In genomic region chr14:79097181-79097580, GRCm38 (mm10) we compare ENCODE assay signal across 15 mouse cellular contexts.
A peak's percentile ranks its signal among the peaks of the same experiment; 100 is the strongest.
DNase-seq lines count a peak whose midpoint lies in the region.
"Had no signal": no experiment of that assay in that cellular context is flagged by ENCODE, and none has a peak within 500 bp of the region (broad histone marks: within the 10 kb centered on the region; RNA-seq: fewer than 3 reads in every experiment).

No protein-coding gene starts in this region.

- peak; percentile 24 to 34 for DNase-seq in frontal cortex, postnatal 36 days (ENCODE audit: low spot score in 2 of 2)
- no peak for DNase-seq in frontal cortex, postnatal 25 days (ENCODE audit: low spot score in 2 of 2)
- DNase-seq in left cerebral cortex, adult 11 months (ENCODE audit: low spot score) = peak; percentile 18
- DNase-seq in left cerebral cortex, postnatal 10 days (ENCODE audit: extremely low spot score in 1 of 2, low spot score in 2 of 2) = no peak
- peak; percentile 66 for DNase-seq in right cerebral cortex, adult 18-20 months
- DNase-seq in right cerebral cortex, postnatal 4 days = no peak
- peak; percentile 28 for DNase-seq in telencephalon, adult 2 months (ENCODE audit: low read depth, low spot score)
- DNase-seq: adrenal gland, adult 2 months; adrenal gland, postnatal 25 days; cerebellum, adult 2 months; cerebellum, postnatal 14 days; embryo, embryonic 11 days; gastrocnemius, postnatal 14 days; heart, adult 2 months; heart, postnatal 14 days had no signal

- intact Hi-C loops in left cerebral cortex, postnatal 10 days (cut with DNase I) = no loop called here

Comparison
In these comparisons a context has a peak if more than half of its experiments do, and no peak if none do; other contexts are left out.
1. DNase-seq: peak in frontal cortex, postnatal 36 days (2 of 2), left cerebral cortex, adult 11 months (single experiment), right cerebral cortex, adult 18-20 months (single experiment) and telencephalon, adult 2 months (single experiment); none in frontal cortex, postnatal 25 days (0 of 2), left cerebral cortex, postnatal 10 days (0 of 2) and right cerebral cortex, postnatal 4 days (single experiment).